Mouse (Mus musculus): ENCODE results near the gene Stk11ip.

DNA sequence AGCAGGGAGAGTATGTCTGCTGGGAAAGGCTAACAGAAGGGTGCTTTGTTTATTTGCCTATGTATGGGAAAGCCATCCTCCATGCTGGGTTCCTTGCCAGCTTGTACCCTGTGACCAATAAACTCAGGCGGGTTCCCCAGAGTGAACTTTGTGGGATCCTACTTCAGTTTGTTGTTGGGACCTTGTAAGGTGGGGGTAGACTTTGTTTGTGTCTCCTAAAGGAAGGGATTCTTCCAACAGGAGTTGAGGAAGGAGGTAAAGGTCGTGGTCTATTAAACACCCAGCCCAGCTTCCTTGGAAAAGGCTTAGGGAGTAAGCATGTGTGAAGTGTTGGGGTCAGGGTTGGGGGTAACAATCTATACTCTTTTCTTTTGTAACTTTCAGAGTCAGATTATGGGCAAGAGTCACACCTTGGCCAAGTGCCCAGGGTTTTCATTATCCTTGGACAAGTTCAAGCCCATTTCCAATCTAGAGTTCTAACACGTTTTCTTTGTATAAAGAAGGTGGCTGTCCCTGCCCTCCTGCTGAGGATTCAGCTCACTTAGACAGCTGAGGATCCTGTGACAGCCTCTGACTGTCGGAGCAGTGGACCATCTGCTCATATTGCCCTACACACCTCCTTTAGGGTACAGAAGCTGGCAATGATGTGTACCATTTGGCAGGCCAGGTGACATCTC lies 40.0 kb downstream of the Stk11ip start:
- TF ChIP-seq POLR2A (IDR thresholded peaks at IDR 0.05; ENCODE audit: borderline replicate concordance, insufficient read depth, low read length) = no peak
- TF ChIP-seq CTCF (IDR thresholded peaks at IDR 0.05; ENCODE audit: borderline replicate concordance, insufficient read depth, low read depth, low read length) = no peak
